Mouse (Mus musculus) left cerebral cortex, adult 18-20 months (tissue): Measurements from ENCODE around the gene Npm1. TPM values are rescaled to one million over a fixed set of nuclear protein-coding genes. Genes with fewer than 3 reads are reported as not detected.
A peak's percentile ranks its signal among the peaks of the same experiment; 100 is the strongest.

Experiments
- DNase-seq, 2 experiments: peaks; one replicate each; pipeline ENCODE4 v3.0.0; 2021 to 2022; ENCODE audit warnings: low spot score in 2 of 2, mixed read lengths in 1 of 2
- long read RNA-seq, 2 experiments: library from polyadenylated mRNA; stranded (forward); transcript quantifications; one replicate each; pipeline ENCODE4 v2.0.0; 2021
- total RNA-seq, 2 experiments: library from RNA; stranded (reverse); gene quantifications; 2 replicates each; pipeline ENCODE4 v1.2.3; 2021

Npm1 gene
- total RNA-seq, result 100 to 1,000 TPM; 160 to 161 TPM
- long read RNA-seq, experiment 1, transcript Npm1-201 (11 exons, 1,633 nt), result major isoform, 164 of 175 reads
- long read RNA-seq, experiment 1, transcript Npm1-204 (10 exons, 1,157 nt), result minor isoform, 6 of 175 reads
- long read RNA-seq, experiment 1, partial matches to known transcripts, result 2 of 175 reads
- long read RNA-seq, experiment 1, other reads (novel, unspliced or antisense), result 3 of 175 reads
- long read RNA-seq, experiment 2, transcript Npm1-201 (11 exons, 1,633 nt), result major isoform, 101 of 111 reads
- long read RNA-seq, experiment 2, partial matches to known transcripts, result 3 of 111 reads
- long read RNA-seq, experiment 2, other reads (novel, unspliced or antisense), result 4 of 111 reads

DNA sequence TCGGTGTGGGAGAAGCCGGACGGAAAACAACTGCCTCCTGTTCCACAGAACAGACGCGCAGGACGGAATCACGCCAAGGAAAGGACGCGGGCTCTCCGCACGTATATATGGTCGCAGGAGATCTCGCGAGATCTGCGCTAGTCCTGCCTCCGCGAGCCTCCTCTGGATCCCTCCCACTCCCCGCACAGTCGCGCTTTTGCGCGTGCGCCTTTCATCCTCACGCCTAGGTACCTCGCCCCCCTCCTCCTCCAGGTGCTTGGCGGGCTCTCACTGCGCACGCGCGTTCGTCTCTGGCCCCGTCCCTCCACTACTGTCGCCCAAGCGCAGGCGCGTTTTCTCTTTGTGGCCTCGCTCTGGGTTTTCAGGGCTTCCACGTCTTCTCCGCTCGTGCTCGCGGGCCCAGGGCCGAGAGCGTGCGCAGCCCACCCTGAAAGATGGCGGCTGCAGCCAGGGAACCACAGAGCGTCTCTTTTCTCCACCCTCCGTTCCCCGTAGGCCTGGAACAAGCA is at the start of gene Npm1:
Gene Npm1 (minus strand): TSS at position 209 of the 509 bp plus-strand sequence.
- DNase-seq, result peak; percentile 99 to 100

DNA sequence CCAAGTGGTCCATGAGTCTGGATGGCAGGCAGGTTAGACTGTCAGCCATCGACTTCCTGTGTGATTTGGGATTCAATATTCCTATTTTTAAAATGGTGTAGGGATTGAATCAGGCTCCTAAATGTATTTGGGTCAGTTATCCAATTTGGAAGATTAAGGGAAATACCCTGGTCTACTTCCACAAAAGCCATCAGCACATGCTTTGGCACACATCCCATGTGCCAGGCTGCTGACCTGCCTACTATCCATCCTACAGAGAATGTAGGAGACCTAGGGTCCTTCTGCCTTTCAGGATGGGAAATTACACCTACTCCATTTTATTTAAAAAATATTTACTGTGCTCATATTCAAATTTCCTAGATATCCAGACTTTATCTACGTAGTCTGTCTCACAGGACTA is 44.4 kb upstream of the Npm1 start:
- DNase-seq, result no peak

- DNase-seq, result no peak
These were observed 42.0 kb upstream of the Npm1 start for GRCm38 (mm10) chr11:33204966-33205365.

GRCm38 (mm10) chr11:33204329-33204705 is 41.3 kb upstream of the Npm1 start:
- no peak for DNase-seq

GRCm38 (mm10) chr11:33203383-33204328 is 40.6 kb upstream of the Npm1 start, which contains the start of gene Tlx3:
Gene Tlx3, minus strand, starts transcription at chr11:33203589.
- no peak for DNase-seq

DNA sequence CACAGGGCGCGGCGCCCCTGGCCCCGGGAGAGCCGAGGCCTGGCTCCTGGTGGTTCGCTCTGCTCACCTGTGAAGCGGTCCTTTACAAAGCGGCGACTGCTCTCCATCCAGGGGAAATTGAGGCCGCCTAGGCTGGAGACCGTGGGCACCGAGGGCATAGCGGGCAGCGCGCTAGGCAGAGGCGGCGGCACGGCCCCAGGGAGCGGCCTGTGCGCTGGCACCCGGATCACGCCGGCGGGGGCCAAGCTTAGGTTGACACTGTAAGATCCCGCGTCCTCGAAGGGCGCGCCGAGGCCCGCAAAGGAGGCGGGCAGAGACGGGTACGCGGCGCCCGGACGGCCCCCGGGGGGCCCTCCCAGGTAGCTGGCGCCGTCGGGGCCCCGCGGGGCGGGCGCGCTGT is 40.0 kb upstream of the Npm1 start:
- no peak for DNase-seq

GRCm38 (mm10) chr11:33202296-33202695 is 39.3 kb upstream of the Npm1 start:
- DNase-seq, result no peak

DNA sequence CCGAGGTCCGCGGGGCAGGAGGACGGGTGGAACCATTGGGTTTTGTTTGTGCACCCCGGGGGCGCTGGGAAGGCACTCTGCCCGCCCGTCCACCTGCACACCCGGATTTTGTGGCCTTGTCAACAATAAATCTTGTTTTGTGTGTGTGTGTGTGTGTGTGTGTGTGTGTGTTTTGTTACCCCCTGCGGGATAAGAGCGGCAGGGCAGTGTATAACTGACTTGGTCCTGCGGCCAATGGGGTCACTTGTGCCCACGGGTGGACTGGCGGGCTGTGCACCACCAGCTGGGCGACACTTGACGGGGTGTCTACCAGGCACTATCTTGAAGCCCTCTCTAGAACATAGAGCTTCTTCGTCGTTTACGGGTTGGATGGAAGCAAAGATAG is 38.6 kb upstream of the Npm1 start:
- no peak for DNase-seq

- DNase-seq, result no peak
These were observed 38.0 kb upstream of the Npm1 start for GRCm38 (mm10) chr11:33200764-33201625.

- DNase-seq, result no peak
These were observed 37.1 kb upstream of the Npm1 start for GRCm38 (mm10) chr11:33199906-33200763.

DNA sequence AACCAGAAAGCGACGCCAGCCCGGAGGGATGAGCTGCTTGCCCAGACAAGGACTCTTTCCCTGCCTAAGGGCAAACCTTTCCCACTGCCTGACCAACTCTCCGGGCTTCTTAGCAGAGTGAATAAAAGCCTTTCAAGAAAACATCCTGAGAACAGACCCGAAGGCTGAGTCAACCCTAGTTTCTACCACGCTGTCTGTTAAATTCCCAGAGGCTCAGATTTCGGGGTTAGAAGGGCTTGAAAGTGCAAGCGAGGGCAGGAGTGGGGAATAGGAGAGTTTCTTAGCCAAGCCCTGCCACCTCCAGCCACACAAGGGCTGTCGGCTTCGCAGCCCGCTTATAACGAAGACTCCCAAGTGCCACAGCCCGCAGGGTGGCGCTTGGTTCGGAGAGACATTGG is 36.1 kb upstream of the Npm1 start:
- no peak for DNase-seq

DNA sequence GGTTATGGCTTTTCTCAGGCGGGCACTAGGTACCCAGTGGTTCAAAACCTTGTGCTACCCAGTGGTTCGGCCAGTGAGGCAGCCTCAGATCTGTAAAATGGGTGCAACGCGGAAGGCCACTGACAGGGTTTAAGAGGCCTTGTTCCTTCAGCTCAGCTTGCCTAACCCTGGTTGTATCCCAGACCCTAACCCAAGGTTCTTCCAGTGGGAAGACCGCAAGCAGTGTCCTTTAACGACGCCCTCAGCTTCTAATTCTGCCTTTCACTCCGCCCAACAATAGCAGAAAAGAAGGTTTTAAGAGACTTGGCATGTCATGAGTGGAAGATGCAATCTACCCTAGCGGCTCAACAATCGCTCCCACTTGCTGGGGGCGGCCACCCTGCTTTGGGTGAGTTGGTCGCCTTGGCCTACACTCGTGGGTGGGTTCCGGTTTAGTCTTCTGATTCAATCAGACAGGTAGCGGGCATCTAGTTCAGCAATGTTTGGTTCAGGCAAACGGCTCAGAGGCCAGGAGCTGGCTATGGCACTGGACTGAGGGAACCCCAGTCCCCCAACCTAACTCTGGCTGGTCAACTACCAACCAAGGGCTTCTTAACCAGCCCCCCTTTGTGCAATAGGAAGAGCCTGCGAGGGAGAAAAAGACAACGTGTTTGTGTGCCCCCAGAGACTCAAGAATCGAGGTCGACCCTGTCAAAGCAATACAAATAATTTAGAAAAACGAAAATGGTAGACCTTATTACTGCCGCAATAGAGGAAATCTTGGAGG is 35.5 kb upstream of the Npm1 start:
- DNase-seq, result no peak

GRCm38 (mm10) chr11:33197673-33198072 is 34.7 kb upstream of the Npm1 start:
- DNase-seq, result no peak

- DNase-seq, result no peak
These were observed 34.1 kb upstream of the Npm1 start for GRCm38 (mm10) chr11:33197133-33197514.

- no peak for DNase-seq
These were observed 33.6 kb upstream of the Npm1 start for GRCm38 (mm10) chr11:33196447-33197132.

GRCm38 (mm10) chr11:33195531-33196446 is 32.8 kb upstream of the Npm1 start:
- no peak for DNase-seq

DNA sequence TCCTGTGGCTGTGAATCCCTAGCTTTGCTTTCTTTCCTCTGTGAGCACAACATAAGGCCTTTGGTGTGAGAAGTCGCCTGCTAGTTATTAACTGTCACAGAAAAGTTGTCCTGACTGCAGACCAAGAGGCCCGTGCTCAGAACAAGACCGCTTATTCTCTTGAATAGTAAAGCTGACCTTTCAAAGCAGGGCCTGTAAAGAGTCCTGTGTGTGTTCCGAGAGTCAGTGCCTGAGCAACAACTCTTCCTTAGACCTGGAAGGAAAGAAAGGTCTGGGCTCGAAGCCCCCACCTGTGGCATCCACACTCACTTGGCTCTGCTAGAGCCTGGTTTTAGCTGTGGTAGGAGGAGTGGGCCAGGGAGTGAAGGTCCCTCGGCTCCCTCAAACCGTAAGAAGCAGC is 32.1 kb upstream of the Npm1 start:
- DNase-seq, result no peak

DNA sequence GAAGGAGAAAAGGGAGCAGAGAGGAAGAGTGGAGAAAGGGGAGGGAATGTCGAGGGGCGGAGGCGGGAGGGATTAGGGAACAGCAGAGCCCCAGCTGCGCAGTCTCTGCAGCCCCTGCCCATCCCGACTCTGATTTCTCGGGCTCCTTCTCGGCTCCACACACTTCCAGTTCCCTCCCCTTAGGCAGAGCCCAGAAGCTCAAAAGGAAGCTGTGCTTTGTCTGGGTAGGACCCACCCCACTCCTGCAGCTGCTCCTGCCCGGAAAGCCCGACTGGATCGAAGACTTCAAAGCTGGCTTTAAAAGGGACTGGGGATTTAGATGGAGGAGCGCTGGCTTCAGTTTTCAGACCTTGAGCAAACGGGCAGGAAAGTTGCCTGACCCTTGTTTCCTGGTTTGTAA is 30.7 kb upstream of the Npm1 start:
- no peak for DNase-seq
